Mouse (Mus musculus) heart, embryonic 15.5 days (tissue): ENCODE results near the gene Cdk5. TPM values are rescaled to one million over a fixed set of nuclear protein-coding genes. Genes with fewer than 3 reads are reported as not detected.
"Not testable (repeated sequence)": the region's sequence is repeated elsewhere in the genome, so short reads cannot be mapped to it uniquely, and the experiment has no call there.

ENCODE experiments used
- ATAC-seq: fragments of 200-750 bp; cut with Nextera tagmentation; replicated peaks from 2 replicates; pipeline ENCODE4 v1.8.0; 2017; ENCODE audit warnings: low read depth, moderate TSS enrichment; ENCODE audit not compliant: insufficient number of reproducible peaks, insufficient read depth, low FRiP score
- H3K27ac ChIP-seq: fragments of 300-500 bp; sonication (generic); 2 replicates; pipeline ENCODE4 v1.5.1; 2015; ENCODE audit warnings: mild to moderate bottlenecking, inconsistent platforms
- H3K27me3 ChIP-seq: fragments of 300-500 bp; sonication (generic); 2 replicates; pipeline ENCODE4 v1.6.1; 2015; ENCODE audit warnings: inconsistent platforms
- H3K36me3 ChIP-seq: fragments of 300-500 bp; sonication (generic); 2 replicates; pipeline ENCODE4 v1.6.1; 2015; ENCODE audit warnings: mild to moderate bottlenecking, inconsistent platforms
- H3K4me1 ChIP-seq: fragments of 300-500 bp; sonication (generic); replicated peaks from 2 replicates; pipeline ENCODE4 v1.6.1; 2015; ENCODE audit warnings: inconsistent platforms
- H3K4me2 ChIP-seq: fragments of 300-500 bp; sonication (generic); 2 replicates; pipeline ENCODE4 v1.6.1; 2015; ENCODE audit warnings: inconsistent platforms, mild to moderate bottlenecking, moderate library complexity
- H3K4me3 ChIP-seq: fragments of 300-500 bp; sonication (generic); 2 replicates; pipeline ENCODE4 v1.5.1; 2015; ENCODE audit warnings: mild to moderate bottlenecking, inconsistent platforms
- H3K9ac ChIP-seq: fragments of 300-500 bp; sonication (generic); 2 replicates; pipeline ENCODE4 v1.6.1; 2015; ENCODE audit warnings: mild to moderate bottlenecking, inconsistent platforms
- H3K9me3 ChIP-seq: fragments of 300-500 bp; sonication (generic); replicated peaks from 2 replicates; pipeline ENCODE4 v1.6.1; 2016; ENCODE audit warnings: inconsistent platforms
- WGBS: fragments of 180-500 bp; shearing (Covaris S2); methylation state at CpG from one replicate; pipeline ENCODE4 v1.1.7; 2015; ENCODE audit warnings: mixed read lengths; 5-methylcytosine and 5-hydroxymethylcytosine counted together
- polyA plus RNA-seq: library from polyadenylated mRNA; unstranded; fragments of >200 nt; fragmentation: Nextera tagmentation; extraction: Ambion mirVana; gene quantifications from 2 replicates; pipeline ENCODE4 v1.2.1, GENCODE M21; 2015

The Cdk5 gene
- polyA plus RNA-seq, 1 experiment from 2014 or later: 27.5 TPM

DNA sequence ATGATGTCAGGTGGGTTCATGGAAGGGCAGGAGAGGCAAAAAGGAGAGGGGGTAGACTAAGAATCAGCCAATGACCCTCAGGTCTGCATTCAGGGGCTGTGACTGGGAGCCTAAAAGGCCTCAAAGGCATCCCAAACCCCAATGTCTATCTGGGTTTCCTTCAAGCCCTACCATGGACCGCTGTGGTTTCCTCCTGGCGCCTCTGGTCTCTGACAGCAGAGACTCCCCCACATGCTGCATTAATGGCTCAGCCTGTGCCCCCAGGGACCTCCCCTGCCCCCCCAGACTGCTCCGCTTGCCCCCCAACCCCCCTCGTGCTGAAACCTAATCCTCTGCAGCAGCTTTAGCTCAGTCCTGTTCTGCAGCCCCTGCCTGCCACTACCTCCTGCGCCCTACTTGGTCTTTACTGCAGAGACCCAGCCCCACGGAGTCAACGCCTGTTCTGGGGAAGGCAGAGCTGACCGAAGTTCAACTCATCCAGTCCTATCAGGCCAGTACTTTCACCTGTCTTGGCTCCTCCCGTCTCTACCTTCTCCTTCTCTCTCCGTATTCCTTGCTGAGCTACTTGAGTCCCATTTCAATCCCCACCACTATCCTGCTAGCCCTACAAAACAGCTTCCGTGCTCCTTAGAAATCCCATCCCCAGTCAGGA is 10.2 kb downstream of the Cdk5 start, which contains the start of gene Asic3:
Gene Asic3, plus strand, starts transcription at position 351 of the 652 bp plus-strand sequence.
- ATAC-seq: no peak
- no peaks in the 10 kb centered on the region for H3K9me3 ChIP-seq
- H3K9ac ChIP-seq: no peak within 1 kb of the TSS
- no peak within 1 kb of the TSS for H3K4me2 ChIP-seq
- WGBS: 34% methylated on average over 11 of the region's 11 CpGs
- H3K36me3 ChIP-seq: 0 out of 2 replicates have a peak, but pooled peaks cover 3% of the 10 kb centered on the region
- H3K27ac ChIP-seq: no peak within 1 kb of the TSS
- peaks cover 20% of the 10 kb centered on the region; the same call in 1 of the 2 replicates for H3K4me1 ChIP-seq
- H3K4me3 ChIP-seq: no peak within 1 kb of the TSS
- H3K27me3 ChIP-seq: peaks cover 23% of the 10 kb centered on the region

- H3K4me2 ChIP-seq: no peak overlapping the region
- H3K27me3 ChIP-seq: peaks cover 23% of the 10 kb centered on the region
- peaks cover 20% of the 10 kb centered on the region; the same call in 1 of the 2 replicates for H3K4me1 ChIP-seq
- H3K9ac ChIP-seq: no peak overlapping the region
- H3K4me3 ChIP-seq: no peak overlapping the region
- no peaks in the 10 kb centered on the region for H3K9me3 ChIP-seq
- WGBS: 70% methylated on average over 2 of the region's 2 CpGs
- H3K36me3 ChIP-seq: 0 out of 2 replicates have a peak, but pooled peaks cover 6% of the 10 kb centered on the region
- no peak overlapping the region for H3K27ac ChIP-seq
- no peak for ATAC-seq
Observed at GRCm38 (mm10) chr5:24412063-24412462, 11.3 kb downstream of the Cdk5 start.

- WGBS: 90% methylated on average over 2 of the region's 2 CpGs
- H3K4me2 ChIP-seq: no peak overlapping the region
- H3K9me3 ChIP-seq: no peaks in the 10 kb centered on the region
- peaks cover 8% of the 10 kb centered on the region; the same call in 1 of the 2 replicates for H3K36me3 ChIP-seq
- H3K27ac ChIP-seq: no peak overlapping the region
- no peak overlapping the region for H3K4me3 ChIP-seq
- peaks cover 14% of the 10 kb centered on the region for H3K27me3 ChIP-seq
- ATAC-seq: no peak
- peaks cover 11% of the 10 kb centered on the region; the same call in 1 of the 2 replicates for H3K4me1 ChIP-seq
- no peak overlapping the region for H3K9ac ChIP-seq
Observed at GRCm38 (mm10) chr5:24409466-24409865, 13.9 kb downstream of the Cdk5 start.

GRCm38 (mm10) chr5:24408651-24409050 is 14.7 kb downstream of the Cdk5 start:
- 81% methylated on average over 13 of the region's 13 CpGs for WGBS
- H3K36me3 ChIP-seq: peaks cover 13% of the 10 kb centered on the region; the same call in 1 of the 2 replicates
- no peak for ATAC-seq

DNA sequence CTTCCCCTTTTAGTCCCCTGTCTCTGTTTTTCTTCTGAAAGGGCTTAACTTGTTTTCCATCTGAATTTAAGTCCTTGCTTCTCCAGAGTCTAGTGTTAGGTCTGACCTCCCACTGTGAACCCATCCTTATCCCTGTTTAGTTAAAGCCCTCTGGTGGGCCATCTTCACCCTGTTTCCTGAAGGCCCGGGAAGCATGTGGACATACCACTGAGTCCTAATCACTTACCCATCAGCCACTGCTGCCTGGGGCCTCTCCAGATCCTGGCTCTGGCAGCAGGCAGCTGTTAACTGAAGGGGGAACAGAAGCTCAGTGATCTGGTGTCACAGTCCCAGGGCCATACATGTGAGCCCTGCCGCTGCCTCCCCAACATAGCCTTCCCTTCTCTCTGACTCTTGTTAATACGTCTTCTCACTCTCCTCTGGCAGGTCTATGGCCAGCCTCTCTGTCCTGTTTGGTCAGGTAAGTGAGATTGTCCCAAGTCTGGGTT is 17.9 kb downstream of the Cdk5 start:
- H3K36me3 ChIP-seq: peaks cover 23% of the 10 kb centered on the region
- 50% methylated on average over 3 of the region's 3 CpGs for WGBS

More at GRCm38 (mm10) chr5:24408651-24409050, 14.7 kb downstream of the Cdk5 start:
- Histone ChIP-seq H3K9ac (no peak overlapping the region), H3K4me3 (no peak overlapping the region), H3K4me1 (peaks cover 8% of the 10 kb centered on the region; the same call in 1 of the 2 replicates), H3K27me3 (peaks cover 6% of the 10 kb centered on the region), H3K4me2 (no peak overlapping the region), H3K9me3 (no peaks in the 10 kb centered on the region), H3K27ac (no peak overlapping the region)

GRCm38 (mm10) chr5:24404594-24405360 is 18.6 kb downstream of the Cdk5 start:
- Histone ChIP-seq H3K4me1 (peaks cover 8% of the 10 kb centered on the region), H3K36me3 (peaks cover 27% of the 10 kb centered on the region), H3K27me3 (no peaks in the 10 kb centered on the region), H3K9me3 (no peaks in the 10 kb centered on the region), H3K9ac (no peak overlapping the region), H3K27ac (no peak overlapping the region), H3K4me2 (no peak overlapping the region), H3K4me3 (no peak overlapping the region)
- ATAC-seq: no peak
- WGBS: 81% methylated on average over 6 of the region's 6 CpGs

More for the DNA sequence above, 17.9 kb downstream of the Cdk5 start:
- Histone ChIP-seq H3K27ac (no peak overlapping the region), H3K9me3 (no peaks in the 10 kb centered on the region), H3K9ac (no peak overlapping the region), H3K4me1 (peaks cover 8% of the 10 kb centered on the region), H3K4me3 (no peak overlapping the region), H3K4me2 (no peak overlapping the region), H3K27me3 (no peaks in the 10 kb centered on the region)
- no peak for ATAC-seq

GRCm38 (mm10) chr5:24401969-24402368 is 21.4 kb downstream of the Cdk5 start:
- H3K36me3 ChIP-seq: peaks cover 21% of the 10 kb centered on the region
- H3K4me1 ChIP-seq: peaks cover 5% of the 10 kb centered on the region
- H3K9ac ChIP-seq: no peak overlapping the region
- H3K9me3 ChIP-seq: no peaks in the 10 kb centered on the region
- 49% methylated on average over 9 of the region's 9 CpGs for WGBS
- H3K27ac ChIP-seq: no peak overlapping the region
- H3K4me2 ChIP-seq: no peak overlapping the region
- H3K4me3 ChIP-seq: no peak overlapping the region
- no peak; the same call in 1 of the 2 replicates for ATAC-seq
- no peaks in the 10 kb centered on the region for H3K27me3 ChIP-seq

- WGBS: 89% methylated on average over 5 of the region's 5 CpGs
- Histone ChIP-seq H3K4me3 (no peak overlapping the region), H3K27ac (no peak overlapping the region), H3K9me3 (no peaks in the 10 kb centered on the region), H3K4me1 (peaks cover 5% of the 10 kb centered on the region), H3K9ac (no peak overlapping the region), H3K27me3 (no peaks in the 10 kb centered on the region), H3K36me3 (peaks cover 21% of the 10 kb centered on the region), H3K4me2 (no peak overlapping the region)
- no peak for ATAC-seq
Observed at GRCm38 (mm10) chr5:24400911-24401605, 22.3 kb downstream of the Cdk5 start.

DNA sequence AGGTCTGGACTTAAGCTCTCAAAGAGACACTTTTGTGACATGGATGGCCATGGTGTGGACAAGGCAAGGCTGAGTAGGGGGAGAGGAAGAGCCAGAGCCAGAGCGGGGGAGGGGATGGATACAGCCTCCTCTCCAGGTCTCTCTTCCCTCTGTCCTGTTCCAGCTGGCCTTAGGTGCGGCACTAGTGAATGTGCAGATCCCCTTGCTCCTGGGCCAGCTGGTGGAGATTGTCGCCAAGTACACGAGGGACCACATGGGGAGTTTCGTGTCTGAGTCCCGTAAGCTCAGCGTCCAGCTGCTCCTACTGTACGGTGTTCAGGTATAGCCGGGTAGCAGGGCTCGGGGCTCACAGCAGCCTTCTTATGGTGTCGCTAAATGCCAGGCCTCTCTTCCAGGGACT is 23.0 kb downstream of the Cdk5 start:
- Histone ChIP-seq H3K36me3 (peaks cover 21% of the 10 kb centered on the region), H3K4me1 (peaks cover 5% of the 10 kb centered on the region), H3K4me3 (no peak overlapping the region), H3K27ac (no peak overlapping the region), H3K9ac (no peak overlapping the region), H3K9me3 (no peaks in the 10 kb centered on the region), H3K27me3 (no peaks in the 10 kb centered on the region), H3K4me2 (no peak overlapping the region)
- ATAC-seq: no peak
- 90% methylated on average over 11 of the region's 11 CpGs for WGBS

- H3K27me3 ChIP-seq: no peaks in the 10 kb centered on the region
- no peak overlapping the region for H3K9ac ChIP-seq
- H3K9me3 ChIP-seq: no peaks in the 10 kb centered on the region
- ATAC-seq: no peak
- no peak overlapping the region for H3K4me2 ChIP-seq
- no peak overlapping the region for H3K27ac ChIP-seq
- peaks cover 21% of the 10 kb centered on the region for H3K36me3 ChIP-seq
- H3K4me1 ChIP-seq: peaks cover 10% of the 10 kb centered on the region
- 80% methylated on average over 10 of the region's 10 CpGs for WGBS
- H3K4me3 ChIP-seq: no peak overlapping the region
Observed at GRCm38 (mm10) chr5:24399686-24400085, 23.6 kb downstream of the Cdk5 start.

GRCm38 (mm10) chr5:24396254-24396653 is 27.1 kb downstream of the Cdk5 start:
- not testable (repeated sequence) for ATAC-seq
- WGBS: 81% methylated on average over 6 of the region's 6 CpGs

More at GRCm38 (mm10) chr5:24396254-24396653, 27.1 kb downstream of the Cdk5 start:
- H3K27ac ChIP-seq, H3K27me3 ChIP-seq, H3K4me2 ChIP-seq, H3K4me3 ChIP-seq, H3K9me3 ChIP-seq, H3K36me3 ChIP-seq, H3K9ac ChIP-seq: not testable (repeated sequence)
- H3K4me1 ChIP-seq: peaks cover 14% of the 10 kb centered on the region
